Mouse (Mus musculus) forebrain, embryonic 13.5 days (tissue): ENCODE measurements around the gene Snrpa1. TPM values are rescaled to one million over a fixed set of nuclear protein-coding genes. Genes with fewer than 3 reads are reported as not detected.
A peak's percentile ranks its signal among the peaks of the same experiment; 100 is the strongest.
"Not testable (repeated sequence)": the region's sequence is repeated elsewhere in the genome, so short reads cannot be mapped to it uniquely, and the experiment has no call there.

Experiments
- ATAC-seq: fragments of 200-750 bp; cut with Nextera tagmentation; 2 replicates; pipeline ENCODE4 v1.8.0; 2017
- H3K27ac ChIP-seq: fragments of 300-500 bp; sonication (generic); 2 replicates; pipeline ENCODE4 v1.5.1; 2015; ENCODE audit warnings: inconsistent platforms, mild to moderate bottlenecking, moderate library complexity
- H3K27me3 ChIP-seq: fragments of 300-500 bp; sonication (generic); 2 replicates; pipeline ENCODE4 v1.6.1; 2015; ENCODE audit warnings: mild to moderate bottlenecking, inconsistent platforms
- H3K36me3 ChIP-seq: fragments of 300-500 bp; sonication (generic); 2 replicates; pipeline ENCODE4 v1.6.1; 2015; ENCODE audit warnings: mild to moderate bottlenecking, inconsistent platforms; ENCODE audit not compliant: poor library complexity, severe bottlenecking
- H3K4me1 ChIP-seq: fragments of 300-500 bp; sonication (generic); 2 replicates; pipeline ENCODE4 v1.6.1; 2015; ENCODE audit warnings: inconsistent platforms
- H3K4me2 ChIP-seq: fragments of 300-500 bp; sonication (generic); 2 replicates; pipeline ENCODE4 v1.6.1; 2015; ENCODE audit warnings: inconsistent platforms, mild to moderate bottlenecking, moderate library complexity
- H3K4me3 ChIP-seq: fragments of 300-500 bp; sonication (generic); 2 replicates; pipeline ENCODE4 v1.5.1; 2015; ENCODE audit warnings: mild to moderate bottlenecking, inconsistent platforms
- H3K9ac ChIP-seq: fragments of 300-500 bp; sonication (generic); 2 replicates; pipeline ENCODE4 v1.6.1; 2015; ENCODE audit warnings: mild to moderate bottlenecking, inconsistent platforms
- H3K9me3 ChIP-seq: fragments of 300-500 bp; sonication (generic); replicated peaks from 2 replicates; pipeline ENCODE4 v1.6.1; 2016; ENCODE audit warnings: inconsistent platforms
- WGBS: fragments of 180-500 bp; shearing (Covaris S2); methylation state at CpG from one replicate; pipeline ENCODE4 v1.1.7; 2015; 5-methylcytosine and 5-hydroxymethylcytosine counted together
- polyA plus RNA-seq: library from polyadenylated mRNA; unstranded; fragments of >200 nt; fragmentation: Nextera tagmentation; extraction: Ambion mirVana; gene quantifications from 2 replicates; pipeline ENCODE4 v1.2.1, GENCODE M21; 2015

Snrpa1 gene
- polyA plus RNA-seq, 1 experiment from 2014 or later, result 201 TPM

GRCm38 (mm10) chr7:66047975-66048374 lies 10.8 kb upstream of the Snrpa1 start:
- Histone ChIP-seq H3K4me1 (peaks cover 21% of the 10 kb centered on the region), H3K27ac (no peak overlapping the region), H3K27me3 (no peaks in the 10 kb centered on the region; the same call in 1 of the 2 replicates), H3K9ac (no peak overlapping the region), H3K4me3 (no peak overlapping the region), H3K36me3 (no peaks in the 10 kb centered on the region), H3K9me3 (no peaks in the 10 kb centered on the region), H3K4me2 (no peak overlapping the region)
- no peak for ATAC-seq
- 82% methylated on average over 4 of the region's 4 CpGs for WGBS

- Histone ChIP-seq H3K27me3 (no peaks in the 10 kb centered on the region; the same call in 1 of the 2 replicates), H3K36me3 (no peaks in the 10 kb centered on the region), H3K4me3 (no peak overlapping the region), H3K9ac (no peak overlapping the region), H3K9me3 (no peaks in the 10 kb centered on the region), H3K4me2 (no peak overlapping the region), H3K27ac (no peak overlapping the region), H3K4me1 (peaks cover 16% of the 10 kb centered on the region)
- WGBS, result 79% methylated on average over 12 of the region's 12 CpGs
- ATAC-seq, result no peak
Observed at GRCm38 (mm10) chr7:66048446-66049230, 10.2 kb upstream of the Snrpa1 start.

GRCm38 (mm10) chr7:66053946-66054483 lies 4.8 kb upstream of the Snrpa1 start:
- Histone ChIP-seq H3K4me2 (no peak overlapping the region), H3K4me1 (no peaks in the 10 kb centered on the region), H3K9me3 (no peaks in the 10 kb centered on the region), H3K9ac (no peak overlapping the region), H3K27ac (no peak overlapping the region), H3K27me3 (no peaks in the 10 kb centered on the region), H3K4me3 (no peak overlapping the region), H3K36me3 (no peaks in the 10 kb centered on the region)
- 91% methylated on average over 4 of the region's 4 CpGs for WGBS
- no peak for ATAC-seq

GRCm38 (mm10) chr7:66055356-66055755 lies 3.4 kb upstream of the Snrpa1 start:
- ATAC-seq, result not testable (repeated sequence)

GRCm38 (mm10) chr7:66060066-66060956 lies 1.5 kb downstream of the Snrpa1 start:
- WGBS, result 1% methylated on average over 64 of the region's 64 CpGs
- Histone ChIP-seq H3K4me2 (peak overlapping the region; percentile 94), H3K36me3 (peaks cover 24% of the 10 kb centered on the region), H3K4me3 (peak overlapping the region; percentile 98), H3K9me3 (no peaks in the 10 kb centered on the region), H3K9ac (peak overlapping the region; percentile 96), H3K27me3 (no peaks in the 10 kb centered on the region), H3K27ac (peak overlapping the region; percentile 49), H3K4me1 (peaks cover 18% of the 10 kb centered on the region)
- ATAC-seq, result peak; percentile 98

More at GRCm38 (mm10) chr7:66055356-66055755, 3.4 kb upstream of the Snrpa1 start:
- not testable (repeated sequence) for H3K27ac ChIP-seq, H3K36me3 ChIP-seq, H3K4me3 ChIP-seq, H3K27me3 ChIP-seq, H3K4me1 ChIP-seq, H3K9ac ChIP-seq, H3K9me3 ChIP-seq, H3K4me2 ChIP-seq
- WGBS, result 8% methylated on average over 2 of the region's 2 CpGs

GRCm38 (mm10) chr7:66061057-66061456 lies 2.3 kb downstream of the Snrpa1 start:
- no peaks in the 10 kb centered on the region for H3K9me3 ChIP-seq
- peak overlapping the region; percentile 98 for H3K4me3 ChIP-seq
- peak overlapping the region; percentile 94 for H3K4me2 ChIP-seq
- ATAC-seq, result no peak
- under 1% methylated on average over 14 of the region's 14 CpGs for WGBS
- peaks cover 18% of the 10 kb centered on the region for H3K4me1 ChIP-seq
- peaks cover 31% of the 10 kb centered on the region for H3K36me3 ChIP-seq
- H3K9ac ChIP-seq, result peak overlapping the region; percentile 96
- H3K27me3 ChIP-seq, result no peaks in the 10 kb centered on the region
- no peak overlapping the region for H3K27ac ChIP-seq

GRCm38 (mm10) chr7:66076411-66076810 lies 17.6 kb downstream of the Snrpa1 start:
- ATAC-seq, result no peak
- Histone ChIP-seq H3K4me3 (no peak overlapping the region), H3K36me3 (peaks cover 60% of the 10 kb centered on the region), H3K4me1 (peaks cover 22% of the 10 kb centered on the region), H3K9me3 (no peaks in the 10 kb centered on the region), H3K27ac (peak overlapping the region; percentile 70), H3K27me3 (no peaks in the 10 kb centered on the region), H3K4me2 (no peak overlapping the region), H3K9ac (no peak overlapping the region)
- 75% methylated on average over 2 of the region's 2 CpGs for WGBS

- H3K4me3 ChIP-seq, result peak within 1 kb of the TSS; percentile 87
- under 1% methylated on average over 61 of the region's 65 CpGs for WGBS
- peak within 1 kb of the TSS; percentile 79 for H3K27ac ChIP-seq
- H3K36me3 ChIP-seq, result peaks cover 58% of the 10 kb centered on the region
- H3K4me1 ChIP-seq, result peaks cover 22% of the 10 kb centered on the region
- peak within 1 kb of the TSS; percentile 77 for H3K4me2 ChIP-seq
- H3K9me3 ChIP-seq, result no peaks in the 10 kb centered on the region
- ATAC-seq, result peak; percentile 100
- H3K9ac ChIP-seq, result peak within 1 kb of the TSS; percentile 82
- no peaks in the 10 kb centered on the region for H3K27me3 ChIP-seq
Observed at GRCm38 (mm10) chr7:66079364-66080230, 20.8 kb downstream of the Snrpa1 start, which contains the start of gene Selenos. TSS of gene Selenos (plus strand) at chr7:66079649.

GRCm38 (mm10) chr7:66080231-66080613 lies 21.4 kb downstream of the Snrpa1 start:
- no peaks in the 10 kb centered on the region for H3K27me3 ChIP-seq
- WGBS, result 44% methylated on average over 5 of the region's 5 CpGs
- peak overlapping the region; percentile 87 for H3K4me3 ChIP-seq
- no peak for ATAC-seq
- peak overlapping the region; percentile 82 for H3K9ac ChIP-seq
- H3K4me2 ChIP-seq, result peak overlapping the region; percentile 77
- H3K9me3 ChIP-seq, result no peaks in the 10 kb centered on the region
- H3K27ac ChIP-seq, result no peak overlapping the region
- H3K4me1 ChIP-seq, result peaks cover 22% of the 10 kb centered on the region
- H3K36me3 ChIP-seq, result peaks cover 57% of the 10 kb centered on the region

GRCm38 (mm10) chr7:66083757-66084156 lies 25.0 kb downstream of the Snrpa1 start:
- Histone ChIP-seq H3K4me3 (no peak overlapping the region), H3K9me3 (no peaks in the 10 kb centered on the region), H3K27me3 (no peaks in the 10 kb centered on the region), H3K36me3 (peaks cover 72% of the 10 kb centered on the region), H3K9ac (no peak overlapping the region), H3K27ac (no peak overlapping the region), H3K4me1 (peaks cover 14% of the 10 kb centered on the region), H3K4me2 (no peak overlapping the region)
- WGBS, result 90% methylated on average over 6 of the region's 6 CpGs
- no peak for ATAC-seq

- no peak for ATAC-seq
- WGBS, result 92% methylated on average over 7 of the region's 7 CpGs
- no peak overlapping the region for H3K4me3 ChIP-seq
- H3K36me3 ChIP-seq, result peaks cover 78% of the 10 kb centered on the region
- H3K9ac ChIP-seq, result no peak overlapping the region
- no peak overlapping the region for H3K4me2 ChIP-seq
- H3K4me1 ChIP-seq, result peaks cover 11% of the 10 kb centered on the region
- no peaks in the 10 kb centered on the region for H3K9me3 ChIP-seq
- H3K27ac ChIP-seq, result no peak overlapping the region
- H3K27me3 ChIP-seq, result no peaks in the 10 kb centered on the region
Observed at GRCm38 (mm10) chr7:66084546-66084945, 25.7 kb downstream of the Snrpa1 start.
